Mouse (Mus musculus) T-helper 2 cell (primary cell): ENCODE measurements around the gene Cdk8.

ENCODE experiments used
- in situ Hi-C: fragments of 300-600 bp; cut with MboI, MseI; formaldehyde crosslinking; loops from one replicate; pipeline ENCODE4 v1.15.1; 2025; ENCODE audit warnings: high pct_unique_total_duplicates

The Cdk8 gene

DNA sequence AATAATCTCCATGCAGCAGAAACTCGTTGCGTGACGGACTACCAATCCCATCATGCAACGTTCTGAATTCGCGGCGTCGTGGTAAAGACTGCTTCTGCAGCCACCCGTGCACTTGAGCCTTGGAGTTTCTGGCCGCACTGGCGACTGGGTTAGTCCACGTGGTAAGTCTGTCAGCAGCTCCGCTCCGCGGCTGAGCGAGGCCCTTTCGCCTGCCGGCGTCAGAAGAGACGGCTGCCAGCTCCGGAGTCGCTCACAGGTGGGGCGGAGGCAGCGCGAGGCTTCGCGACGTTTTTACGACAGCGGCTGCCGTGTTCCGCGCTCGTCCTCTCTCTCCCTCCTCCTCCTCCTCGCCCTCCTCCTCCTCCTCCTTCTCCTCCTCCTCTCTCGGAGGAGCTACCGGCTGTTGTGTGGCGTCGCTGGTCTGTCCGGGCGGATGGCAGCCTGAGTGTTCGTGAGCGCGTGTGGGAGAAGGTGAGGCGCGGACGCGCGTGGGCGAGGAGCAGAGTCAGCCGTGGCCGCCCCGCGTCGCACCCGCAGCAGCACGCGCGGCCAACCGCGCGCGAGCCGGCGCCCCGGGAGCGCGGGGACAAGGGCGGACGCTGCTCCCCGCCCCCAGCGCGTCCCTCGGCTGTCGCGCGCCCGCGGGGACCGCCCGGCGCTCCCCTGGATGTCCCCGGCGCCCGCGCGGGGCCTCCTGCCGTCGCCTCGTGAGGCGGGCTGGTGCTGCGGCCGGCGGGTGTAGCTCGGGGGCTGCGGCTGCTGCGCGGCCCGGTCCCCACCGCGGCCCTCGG is at the start of gene Cdk8:
Cdk8 (plus strand) TSS at position 367 of the 791 bp plus-strand sequence.
- in situ Hi-C loops: no loop called here

DNA sequence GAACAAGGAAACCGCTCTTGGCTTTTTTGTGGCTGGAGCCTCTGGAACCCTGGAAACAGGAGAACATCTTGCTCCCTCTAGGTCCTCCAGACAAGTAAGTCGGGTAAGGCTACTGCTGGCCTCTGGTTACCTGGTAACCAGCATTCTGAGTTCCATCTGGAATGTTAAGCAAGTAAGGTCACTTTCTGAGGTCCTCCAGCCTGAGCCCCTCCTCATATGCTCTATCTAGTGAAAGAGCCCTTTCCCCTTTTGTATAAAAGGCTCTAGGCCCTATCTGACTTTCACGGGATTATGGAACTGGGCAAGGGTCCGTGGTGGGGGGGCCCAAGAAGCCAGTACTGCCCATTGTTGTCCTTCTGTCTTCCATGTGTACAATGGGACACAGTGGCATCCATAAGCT is 45.8 kb upstream of the Cdk8 start, which contains the start of gene 1700001J03Rik:
1700001J03Rik (minus strand) TSS at position 101 of the 400 bp plus-strand sequence.
- in situ Hi-C loops: loop anchor here (10.0 kb wide), 1 partner anchor 300 kb away; the partner anchor contains the start of gene Gm6408

DNA sequence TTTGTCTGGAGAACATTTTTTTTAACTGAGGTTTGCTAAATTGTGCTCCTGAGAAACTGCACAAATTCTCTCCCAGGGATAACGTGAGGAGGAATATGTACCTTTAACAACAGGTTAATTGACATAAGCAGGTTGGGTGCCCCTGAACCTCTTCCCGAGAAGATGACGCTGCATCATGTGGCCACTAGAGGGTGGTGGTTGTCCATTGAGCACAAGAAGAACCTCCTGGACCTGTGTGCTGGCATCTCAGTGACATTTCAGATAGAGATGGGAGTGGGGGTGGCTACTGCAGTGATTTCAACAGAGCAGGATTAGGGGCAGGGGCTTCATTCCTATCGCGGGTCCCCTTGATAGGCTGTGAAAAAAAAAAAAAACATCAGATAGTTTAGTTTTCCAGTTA is 43.6 kb upstream of the Cdk8 start:
- in situ Hi-C loops: loop anchor here (10.0 kb wide), 1 partner anchor 297 kb away; the partner anchor contains the start of gene Gm6408

GRCm38 (mm10) chr5:146188144-146188543 is 42.9 kb upstream of the Cdk8 start:
- in situ Hi-C loops: loop anchor here (10.0 kb wide), 1 partner anchor 297 kb away; the partner anchor contains the start of gene Gm6408

DNA sequence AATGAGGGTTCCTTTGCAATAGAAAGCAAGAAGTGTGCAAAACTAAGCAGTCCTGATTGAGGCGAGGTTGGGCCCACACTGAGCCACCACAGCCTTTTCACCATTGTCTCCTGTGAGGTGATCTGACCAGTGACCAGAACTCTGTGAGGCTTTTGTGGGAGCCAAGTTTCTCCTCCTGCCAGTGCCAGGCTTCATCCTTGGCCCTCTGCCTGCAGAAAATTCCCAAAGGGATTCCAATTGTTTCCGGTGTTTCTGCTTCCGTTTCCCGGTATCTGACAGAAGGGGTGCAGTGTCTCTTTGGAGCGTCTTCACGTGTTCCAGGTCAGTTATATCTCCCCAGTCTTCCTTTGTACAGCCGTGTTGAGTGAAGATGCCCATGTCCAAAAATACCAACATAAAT is 42.3 kb upstream of the Cdk8 start:
- in situ Hi-C loops: loop anchor here (10.0 kb wide), 1 partner anchor 296 kb away; the partner anchor contains the start of gene Gm6408

DNA sequence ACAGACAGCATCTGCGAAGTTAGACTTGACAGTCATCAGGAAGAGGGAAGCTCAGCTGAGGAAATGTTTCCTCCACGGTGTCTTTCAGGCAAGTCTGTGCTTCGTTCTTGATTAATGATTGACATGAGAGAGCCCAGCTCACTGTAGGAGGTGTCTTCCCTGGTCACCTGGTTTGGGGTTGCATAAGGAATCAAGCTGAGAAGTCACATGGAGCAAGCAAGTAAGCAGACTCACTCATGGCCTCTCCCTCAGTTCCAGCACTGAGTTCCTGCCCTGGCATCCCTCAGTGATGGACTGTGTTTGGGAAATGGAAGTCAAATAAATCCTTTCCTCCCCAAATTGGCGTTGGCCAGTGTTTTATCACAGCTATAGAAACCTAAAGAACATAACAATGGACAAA is 40.9 kb upstream of the Cdk8 start:
- in situ Hi-C loops: no loop called here

GRCm38 (mm10) chr5:146190501-146191269 is 40.3 kb upstream of the Cdk8 start:
- in situ Hi-C loops: no loop called here

DNA sequence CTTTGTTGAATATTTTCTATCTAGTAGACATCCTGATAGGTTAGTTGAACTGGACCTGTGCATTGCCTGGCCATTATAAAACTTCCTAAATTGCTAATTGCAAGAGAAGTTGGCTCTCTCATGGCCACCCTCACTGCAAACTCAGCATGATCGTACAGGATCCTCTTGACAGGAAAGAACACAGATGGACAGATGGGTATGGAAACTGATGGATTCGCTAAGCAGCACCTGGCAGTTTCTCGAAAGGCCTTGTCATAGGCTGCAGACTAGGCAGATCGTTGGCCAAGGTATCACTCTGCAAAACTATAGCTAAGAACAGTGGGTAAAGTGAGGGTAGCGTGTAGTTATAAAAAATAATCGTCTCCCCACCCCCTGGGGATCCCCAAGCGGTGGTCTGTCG is 37.7 kb upstream of the Cdk8 start:
- in situ Hi-C loops: no loop called here

- in situ Hi-C loops: no loop called here
These were observed 32.0 kb upstream of the Cdk8 start for GRCm38 (mm10) chr5:146199073-146199472.

GRCm38 (mm10) chr5:146199540-146199939 is 31.5 kb upstream of the Cdk8 start:
- in situ Hi-C loops: no loop called here

GRCm38 (mm10) chr5:146200580-146200979 is 30.4 kb upstream of the Cdk8 start:
- in situ Hi-C loops: loop anchor here (25.0 kb wide), 2 partner anchors 913 to 1438 kb away; partner anchors contain the start of genes Tmem130, Trrap and Zscan25

GRCm38 (mm10) chr5:146203921-146204320 is 27.1 kb upstream of the Cdk8 start:
- in situ Hi-C loops: loop anchor here (25.0 kb wide), 2 partner anchors 917 to 1442 kb away; partner anchors contain the start of genes Tmem130, Trrap and Zscan25

GRCm38 (mm10) chr5:146205537-146205936 is 25.5 kb upstream of the Cdk8 start:
- in situ Hi-C loops: loop anchor here (5.0 to 25.0 kb wide), 3 partner anchors 87 to 1443 kb away; partner anchors contain the start of genes Tmem130, Trrap and Zscan25

GRCm38 (mm10) chr5:146220501-146220878 is 10.5 kb upstream of the Cdk8 start:
- in situ Hi-C loops: loop anchor here (25.0 kb wide), 2 partner anchors 933 to 1458 kb away; partner anchors contain the start of genes Tmem130, Trrap and Zscan25

DNA sequence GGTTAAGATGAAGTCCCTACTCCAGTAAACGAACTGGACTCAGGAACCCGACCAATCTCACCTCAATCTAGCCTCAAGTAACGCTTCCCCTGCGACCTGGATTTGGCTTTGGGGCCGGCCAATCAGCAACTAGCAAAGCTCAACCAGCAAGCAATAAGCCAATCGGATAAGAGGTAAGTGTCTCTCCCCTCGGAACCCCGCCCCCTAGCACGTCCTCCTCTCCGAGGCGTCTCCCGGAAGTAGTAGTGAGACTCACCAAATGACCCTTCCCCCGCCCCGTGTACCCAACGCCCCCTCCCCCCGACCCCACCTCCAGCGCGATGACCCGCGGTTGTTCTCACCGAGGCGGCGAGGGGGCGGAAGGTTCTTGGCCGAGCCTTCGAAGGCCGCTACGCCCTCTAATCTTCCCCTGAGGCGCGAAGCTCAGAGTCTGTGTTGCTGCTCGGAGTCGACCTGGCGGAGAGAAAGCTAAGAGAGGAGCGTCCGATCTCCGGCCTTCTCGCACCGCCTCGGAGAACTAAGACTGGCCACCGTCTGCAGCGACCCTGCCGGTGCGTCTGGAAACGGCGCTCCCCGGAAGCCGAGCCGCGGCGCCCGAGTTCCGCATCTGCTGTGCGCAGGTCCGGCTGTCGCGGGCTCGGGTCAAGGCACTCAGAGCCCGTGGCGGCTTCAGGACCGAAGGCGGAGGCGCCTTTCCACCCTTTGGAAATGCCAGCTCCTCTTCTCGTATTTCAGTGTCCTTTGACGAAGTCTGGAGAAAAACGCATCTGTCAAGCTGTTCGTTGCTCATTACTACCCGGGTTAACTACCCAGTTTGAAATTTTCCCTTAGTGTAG is 9.9 kb upstream of the Cdk8 start, which contains the start of gene Rnf6:
Rnf6 (minus strand) TSS at position 677 of the 836 bp plus-strand sequence.
- in situ Hi-C loops: loop anchor here (25.0 kb wide), 2 partner anchors 934 to 1459 kb away; partner anchors contain the start of genes Tmem130, Trrap and Zscan25

DNA sequence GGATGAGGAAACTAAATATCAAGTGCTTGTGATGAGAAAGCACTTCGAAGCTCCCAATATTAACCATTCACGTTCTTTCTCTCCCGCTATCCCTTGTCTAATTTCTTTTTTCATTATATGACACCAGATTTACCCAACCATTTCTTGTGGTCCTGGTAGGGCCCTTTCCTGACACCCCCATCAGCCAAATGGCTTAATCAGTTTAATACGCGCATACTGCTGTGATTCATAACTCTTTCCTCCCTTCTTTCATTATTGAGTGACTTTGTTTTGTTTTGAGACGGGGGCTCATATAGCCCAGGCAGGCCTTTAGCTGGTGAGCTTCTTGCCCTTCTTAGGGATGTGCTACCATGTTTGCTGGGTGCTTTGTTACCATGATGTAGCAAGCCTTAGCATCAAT is 9.3 kb upstream of the Cdk8 start:
- in situ Hi-C loops: loop anchor here (25.0 kb wide), 2 partner anchors 934 to 1459 kb away; partner anchors contain the start of genes Tmem130, Trrap and Zscan25

DNA sequence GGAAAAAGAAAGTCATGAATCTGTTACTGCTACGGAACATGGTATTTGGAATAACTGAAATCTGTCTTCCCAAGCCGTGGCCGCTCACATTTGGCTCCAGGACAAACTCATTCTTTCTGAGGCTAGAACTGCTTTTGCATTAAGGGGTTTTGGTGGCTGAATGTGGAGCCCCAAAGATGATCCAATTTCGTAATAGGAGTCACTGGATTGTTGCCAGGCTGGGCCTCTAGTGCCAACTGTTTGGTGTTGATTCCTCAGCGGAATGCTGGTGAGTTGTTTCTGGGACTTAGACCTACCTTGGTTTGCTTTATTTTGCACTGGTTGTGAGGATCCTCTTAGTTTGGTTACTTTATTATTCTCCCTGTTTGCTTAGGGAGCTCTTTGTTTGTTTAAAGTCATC is 7.2 kb upstream of the Cdk8 start:
- in situ Hi-C loops: loop anchor here (25.0 kb wide), 2 partner anchors 936 to 1461 kb away; partner anchors contain the start of genes Tmem130, Trrap and Zscan25

- in situ Hi-C loops: no loop called here
These were observed 3.5 kb upstream of the Cdk8 start for GRCm38 (mm10) chr5:146227496-146227895.

DNA sequence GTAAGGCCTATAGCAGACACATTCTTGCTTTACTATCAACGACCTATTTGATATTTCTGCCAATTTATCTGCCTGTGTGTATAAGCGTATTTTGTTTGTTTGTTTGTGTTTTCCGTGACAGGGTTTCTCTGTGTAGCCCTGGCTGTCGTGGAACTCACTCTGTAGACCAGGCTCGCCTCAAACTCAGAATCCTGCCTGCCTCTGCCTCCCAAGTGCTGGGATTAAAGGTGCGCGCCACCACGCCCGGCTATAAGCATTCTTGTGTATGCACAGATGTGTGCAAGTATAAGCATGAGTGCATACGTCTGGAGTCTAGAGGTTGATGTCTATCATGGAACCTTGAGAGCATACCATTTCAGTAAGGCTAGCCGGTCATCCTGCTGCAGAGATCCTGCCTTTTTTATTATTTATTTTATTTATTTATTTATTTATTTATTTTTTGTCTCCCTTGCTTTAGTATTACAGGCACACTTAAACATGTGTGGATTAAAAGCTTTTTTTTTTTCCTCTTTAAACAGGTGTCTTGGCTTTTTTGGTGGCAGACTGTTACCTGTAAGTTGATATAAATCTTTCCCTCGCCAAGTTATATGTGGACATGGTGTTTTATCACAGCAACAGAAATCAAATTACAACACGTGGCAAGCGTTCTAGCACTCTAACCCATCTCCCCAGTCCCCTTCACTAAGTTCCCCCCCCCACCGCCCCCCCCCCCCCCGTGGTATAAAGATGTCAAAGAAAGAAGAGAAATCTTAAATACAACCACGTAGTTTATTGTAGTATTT is 970 bp upstream of the Cdk8 start:
- in situ Hi-C loops: no loop called here

DNA sequence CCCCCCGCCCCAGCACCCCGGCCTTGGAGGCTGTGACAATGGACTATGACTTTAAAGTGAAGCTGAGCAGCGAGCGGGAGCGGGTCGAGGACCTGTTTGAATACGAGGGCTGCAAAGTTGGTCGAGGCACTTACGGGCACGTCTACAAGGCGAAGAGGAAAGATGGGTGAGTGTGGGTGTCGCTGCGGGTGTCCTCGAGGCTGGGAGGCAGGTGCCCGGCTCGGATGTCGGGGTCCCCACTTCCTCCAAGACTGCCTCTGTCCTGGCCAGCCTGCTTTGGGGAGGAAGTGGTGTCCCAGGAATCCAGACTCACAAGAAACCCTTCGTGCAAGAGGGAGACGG is 596 bp downstream of the Cdk8 start:
- in situ Hi-C loops: no loop called here
